Mouse (Mus musculus) c-Kit-positive CD71-negative TER-119-negative erythroid progenitor cells, embryonic 14.5 days (primary cell): ENCODE measurements around the gene Ovch2.
"Not testable (repeated sequence)": the region's sequence is repeated elsewhere in the genome, so short reads cannot be mapped to it uniquely, and the experiment has no call there.

ENCODE experiments used
- DNase-seq: peaks from one replicate; pipeline ENCODE4 v3.0.0-alpha.2; 2013; ENCODE audit warnings: low read depth

Gene Ovch2

GRCm38 (mm10) chr7:107801108-107801507 is at the start of gene Ovch2:
Gene Ovch2, minus strand, starts transcription at chr7:107801208.
- no peak for DNase-seq

- DNase-seq = not testable (repeated sequence)
These were observed 46.4 kb upstream of the Ovch2 start, which contains the start of gene Olfr470 for GRCm38 (mm10) chr7:107847390-107847789. Gene Olfr470, minus strand, starts transcription at chr7:107847490.

GRCm38 (mm10) chr7:107841719-107842118 is 40.7 kb upstream of the Ovch2 start:
- no peak for DNase-seq

GRCm38 (mm10) chr7:107825441-107825840 is 24.4 kb upstream of the Ovch2 start, which contains the start of gene Olfr469:
Gene Olfr469, minus strand, starts transcription at chr7:107825541.
- not testable (repeated sequence) for DNase-seq

- not testable (repeated sequence) for DNase-seq
These were observed 22.9 kb upstream of the Ovch2 start for GRCm38 (mm10) chr7:107823867-107824266.

GRCm38 (mm10) chr7:107819442-107819841 is 18.4 kb upstream of the Ovch2 start:
- no peak for DNase-seq

- no peak for DNase-seq
These were observed 11.0 kb upstream of the Ovch2 start, which contains the start of gene Olfr467 for GRCm38 (mm10) chr7:107811963-107812362. Gene Olfr467, plus strand, starts transcription at chr7:107812263.

GRCm38 (mm10) chr7:107802138-107802537 is 1.1 kb upstream of the Ovch2 start:
- no peak for DNase-seq

GRCm38 (mm10) chr7:107796500-107796899 is 4.5 kb downstream of the Ovch2 start:
- no peak for DNase-seq

- peak; percentile 6 for DNase-seq
These were observed 12.9 kb downstream of the Ovch2 start for GRCm38 (mm10) chr7:107787977-107788620.

GRCm38 (mm10) chr7:107779611-107780010 is 21.4 kb downstream of the Ovch2 start:
- no peak for DNase-seq

GRCm38 (mm10) chr7:107778216-107778615 is 22.8 kb downstream of the Ovch2 start:
- no peak for DNase-seq

GRCm38 (mm10) chr7:107770812-107771211 is 30.2 kb downstream of the Ovch2 start:
- DNase-seq = no peak

- no peak for DNase-seq
These were observed 43.5 kb downstream of the Ovch2 start, which contains the start of gene Cyb5r2 for GRCm38 (mm10) chr7:107757308-107758151. Gene Cyb5r2, minus strand, starts transcription at chr7:107758032.

- no peak for DNase-seq
These were observed 44.3 kb downstream of the Ovch2 start for GRCm38 (mm10) chr7:107756748-107757147.

- DNase-seq = no peak
These were observed 45.1 kb downstream of the Ovch2 start for GRCm38 (mm10) chr7:107755905-107756304.

GRCm38 (mm10) chr7:107752031-107752520 is 48.9 kb downstream of the Ovch2 start:
- no peak for DNase-seq

GRCm38 (mm10) chr7:107749721-107750120 is 51.3 kb downstream of the Ovch2 start:
- DNase-seq = no peak

- DNase-seq = peak; percentile 44
These were observed 51.7 kb downstream of the Ovch2 start for GRCm38 (mm10) chr7:107749270-107749669.

GRCm38 (mm10) chr7:107747954-107748353 is 53.1 kb downstream of the Ovch2 start:
- DNase-seq = peak; percentile 33

- DNase-seq = no peak
These were observed 53.5 kb downstream of the Ovch2 start for GRCm38 (mm10) chr7:107747476-107747875.

- no peak for DNase-seq
These were observed 55.0 kb downstream of the Ovch2 start for GRCm38 (mm10) chr7:107746036-107746435.

GRCm38 (mm10) chr7:107745111-107745510 is 55.9 kb downstream of the Ovch2 start:
- no peak for DNase-seq
